8 mouse cellular contexts compared by ENCODE assay signal in genomic region chr10:75835761-75836531, GRCm38 (mm10). TPM values are rescaled to one million over a fixed set of nuclear protein-coding genes. Genes with fewer than 3 reads are reported as not detected.
DNase-seq lines count a peak whose midpoint lies in the region; ATAC-seq and TF ChIP-seq lines count a peak whose summit lies in the region.

No protein-coding gene starts in this region.

- peak overlapping the region; percentile 86 for H3K4me2 ChIP-seq in liver, embryonic 14.5 days (ENCODE audit: low read depth)

- peak overlapping the region; percentile 75 for H3K9ac ChIP-seq in liver, embryonic 14.5 days (replicated peaks)

- no peaks in the 10 kb centered on the region for H3K36me3 ChIP-seq in erythroblast, embryonic 14.5 days (ENCODE audit: control insufficient read depth)
- no peaks in the 10 kb centered on the region for H3K36me3 ChIP-seq in liver, embryonic 14.5 days (replicated peaks; ENCODE audit: control insufficient read depth, insufficient read depth, low read depth)

- H3K4me1 ChIP-seq in erythroblast, embryonic 14.5 days (ENCODE audit: control insufficient read depth): peaks cover 65% of the 10 kb centered on the region
- H3K4me1 ChIP-seq in brown adipose tissue, adult 24 weeks (ENCODE audit: control insufficient read depth, insufficient read depth, insufficient read length, low read length): peaks cover 9% of the 10 kb centered on the region; the same call in 1 of the 2 replicates
- peaks cover 35 to 41% of the 10 kb centered on the region in 2 experiments for H3K4me1 ChIP-seq in liver, embryonic 14.5 days (replicated peaks; ENCODE audit: control insufficient read depth in 2 of 2, insufficient read depth in 2 of 2, low read length in 1 of 2)

- H3K4me3 ChIP-seq in erythroblast, embryonic 14.5 days (replicated peaks): peak overlapping the region; percentile 84
- peak overlapping the region; percentile 22 for H3K4me3 ChIP-seq in brown adipose tissue, adult 24 weeks (ENCODE audit: insufficient read depth, low read depth, low read length)
- H3K4me3 ChIP-seq in liver, embryonic 14.5 days (ENCODE audit: insufficient read depth in 1 of 2, low read depth in 2 of 2, low read length in 2 of 2): peak overlapping the region in 1 of 2 experiments; percentile 71; a peak in 2 of 4 replicates

- peak overlapping the region; percentile 91 for H3K27ac ChIP-seq in brown adipose tissue, adult 24 weeks (replicated peaks; ENCODE audit: low read depth, low read length)
- H3K27ac ChIP-seq in liver, embryonic 14.5 days: peak overlapping the region; percentile 76

- intact Hi-C loops in left cerebral cortex, postnatal 10 days (cut with DNase I): no loop called here

- peaks cover 26% of the 10 kb centered on the region for H3K27me3 ChIP-seq in erythroblast, embryonic 14.5 days (ENCODE audit: control insufficient read depth)
- H3K27me3 ChIP-seq in liver, embryonic 14.5 days (ENCODE audit: control insufficient read depth, insufficient read depth, low read length): no peaks in the 10 kb centered on the region

- H3K9me3 ChIP-seq in erythroblast, embryonic 14.5 days (ENCODE audit: control insufficient read depth, low read length): no peaks in the 10 kb centered on the region
- H3K9me3 ChIP-seq in liver, embryonic 14.5 days (ENCODE audit: control insufficient read depth, low read length): no peaks in the 10 kb centered on the region

- ATAC-seq in erythroblast, adult 5-6 weeks (replicated peaks; ENCODE audit: low FRiP score, poor library complexity, severe bottlenecking): no peak
- ATAC-seq in liver, embryonic 14.5 days (ENCODE audit: insufficient read depth): no peak
- peak; percentile 20; the same call in 1 of the 2 replicates for ATAC-seq in neutrophil, adult 5-6 weeks (ENCODE audit: extremely low read depth, insufficient number of reproducible peaks, low FRiP score, poor library complexity, severe bottlenecking)

- TF ChIP-seq EP300 in liver, embryonic 14.5 days (IDR thresholded peaks at IDR 0.05; ENCODE audit: low read depth): no peak

- TF ChIP-seq CTCF in liver, embryonic 14.5 days (IDR thresholded peaks at IDR 0.05; ENCODE audit: low read depth): peak; percentile 18; the same call in 1 of the 2 replicates

- 17% methylated on average over 8 of the region's 10 CpGs for WGBS in liver, embryonic 14.5 days (ENCODE audit: insufficient replicate concordance)

- DNase-seq in induced T-regulatory cell, adult 2 months (ENCODE audit: low read depth): peak; percentile 89
- DNase-seq in liver, embryonic 14.5 days (ENCODE audit: low read depth in 3 of 3, low spot score in 3 of 3): no peak
- DNase-seq in left cerebral cortex, postnatal 10 days (ENCODE audit: extremely low spot score in 1 of 2, low spot score in 2 of 2): no peak
- DNase-seq in gastrocnemius, postnatal 25 days: no peak

RNA-seq across cellular contexts. Expression of gene Gstt2, which starts 1.3 kb away (rescaled TPM):
- 0.64 and 0.70 TPM in 2 replicates for polyA plus RNA-seq in erythroblast, embryonic 14.5 days (2012)
- 7.9 and 8.8 TPM in 2 replicates for total RNA-seq in erythroblast, adult 5-6 weeks (2015; ENCODE audit: low replicate concordance)
- total RNA-seq in erythroblast, adult 5-6 weeks (2017; ENCODE audit: low replicate concordance): 2.4 and 11.0 TPM in 2 replicates
- polyA plus RNA-seq in brown adipose tissue, adult 24 weeks (2012; ENCODE audit: insufficient read depth, insufficient read length, missing spikeins): 34.7 and 41.7 TPM in 2 replicates
- polyA plus RNA-seq in liver, embryonic 14.5 days (2012; rRNA removed): 33.8 and 36.4 TPM in 2 replicates
- polyA plus RNA-seq in liver, embryonic 14.5 days (2014; fragmentation: Nextera tagmentation; extraction: Ambion mirVana): 42.7 and 43.7 TPM in 2 replicates
- 9.1 and 16.6 TPM in 2 replicates for total RNA-seq in neutrophil, adult 5-6 weeks (2017)
- 1 to 10 TPM; 3.5 to 4.6 TPM for total RNA-seq in left cerebral cortex, postnatal 10 days (2021)
- 1 to 10 TPM; 3.5 to 6.1 TPM for total RNA-seq in gastrocnemius, postnatal 25 days (2021)

RNA-seq across cellular contexts. Expression of gene Gstt4, which starts 13.6 kb away (rescaled TPM):
- polyA plus RNA-seq in erythroblast, embryonic 14.5 days (2012): not detected in 2 replicates
- not detected in 2 replicates for total RNA-seq in erythroblast, adult 5-6 weeks (2015; ENCODE audit: low replicate concordance)
- total RNA-seq in erythroblast, adult 5-6 weeks (2017; ENCODE audit: low replicate concordance): 0.84 TPM in 1 of 2 replicates, not detected in the other
- polyA plus RNA-seq in brown adipose tissue, adult 24 weeks (2012; ENCODE audit: insufficient read depth, insufficient read length, missing spikeins): not detected in 2 replicates
- not detected in 2 replicates for polyA plus RNA-seq in liver, embryonic 14.5 days (2012; rRNA removed)
- 0.10 TPM in 1 of 2 replicates, not detected in the other for polyA plus RNA-seq in liver, embryonic 14.5 days (2014; fragmentation: Nextera tagmentation; extraction: Ambion mirVana)
- not detected in 2 replicates for total RNA-seq in neutrophil, adult 5-6 weeks (2017)
- not detected for total RNA-seq in left cerebral cortex, postnatal 10 days (2021)
- not detected for total RNA-seq in gastrocnemius, postnatal 25 days (2021)

RNA-seq across cellular contexts. Expression of gene Mif, which starts 24.1 kb away (rescaled TPM):
- polyA plus RNA-seq in erythroblast, embryonic 14.5 days (2012): 42.3 and 44.8 TPM in 2 replicates
- total RNA-seq in erythroblast, adult 5-6 weeks (2015; ENCODE audit: low replicate concordance): 47.2 and 79.7 TPM in 2 replicates
- 48.1 and 65.8 TPM in 2 replicates for total RNA-seq in erythroblast, adult 5-6 weeks (2017; ENCODE audit: low replicate concordance)
- 129 and 141 TPM in 2 replicates for polyA plus RNA-seq in brown adipose tissue, adult 24 weeks (2012; ENCODE audit: insufficient read depth, insufficient read length, missing spikeins)
- 846 and 879 TPM in 2 replicates for polyA plus RNA-seq in liver, embryonic 14.5 days (2012; rRNA removed)
- 746 and 755 TPM in 2 replicates for polyA plus RNA-seq in liver, embryonic 14.5 days (2014; fragmentation: Nextera tagmentation; extraction: Ambion mirVana)
- 54.1 and 62.7 TPM in 2 replicates for total RNA-seq in neutrophil, adult 5-6 weeks (2017)
- total RNA-seq in left cerebral cortex, postnatal 10 days (2021): 100 to 1,000 TPM; 771 to 828 TPM
- 100 to 1,000 TPM; 141 to 147 TPM for total RNA-seq in gastrocnemius, postnatal 25 days (2021)

RNA-seq across cellular contexts. Expression of gene Gstt1, which starts 37.6 kb away (rescaled TPM):
- 0.14 and 0.22 TPM in 2 replicates for polyA plus RNA-seq in erythroblast, embryonic 14.5 days (2012)
- total RNA-seq in erythroblast, adult 5-6 weeks (2015; ENCODE audit: low replicate concordance): 6.3 and 24.0 TPM in 2 replicates
- total RNA-seq in erythroblast, adult 5-6 weeks (2017; ENCODE audit: low replicate concordance): 4.1 and 6.8 TPM in 2 replicates
- 50.1 and 65.2 TPM in 2 replicates for polyA plus RNA-seq in brown adipose tissue, adult 24 weeks (2012; ENCODE audit: insufficient read depth, insufficient read length, missing spikeins)
- 71.5 and 90.6 TPM in 2 replicates for polyA plus RNA-seq in liver, embryonic 14.5 days (2012; rRNA removed)
- 68.8 and 75.7 TPM in 2 replicates for polyA plus RNA-seq in liver, embryonic 14.5 days (2014; fragmentation: Nextera tagmentation; extraction: Ambion mirVana)
- not detected in 2 replicates for total RNA-seq in neutrophil, adult 5-6 weeks (2017)
- 1 to 10 TPM; 3.8 TPM for total RNA-seq in left cerebral cortex, postnatal 10 days (2021)
- 1 to 10 TPM; 5.5 to 6.2 TPM for total RNA-seq in gastrocnemius, postnatal 25 days (2021)

RNA-seq across cellular contexts. Expression of gene Gstt3, which starts 54.7 kb away (rescaled TPM):
- 0.12 TPM in 1 of 2 replicates, not detected in the other for polyA plus RNA-seq in erythroblast, embryonic 14.5 days (2012)
- 0.42 TPM in 1 of 2 replicates, not detected in the other for total RNA-seq in erythroblast, adult 5-6 weeks (2015; ENCODE audit: low replicate concordance)
- total RNA-seq in erythroblast, adult 5-6 weeks (2017; ENCODE audit: low replicate concordance): 0.51 TPM in 1 of 2 replicates, not detected in the other
- 3.0 and 3.6 TPM in 2 replicates for polyA plus RNA-seq in brown adipose tissue, adult 24 weeks (2012; ENCODE audit: insufficient read depth, insufficient read length, missing spikeins)
- polyA plus RNA-seq in liver, embryonic 14.5 days (2012; rRNA removed): 5.3 and 5.5 TPM in 2 replicates
- polyA plus RNA-seq in liver, embryonic 14.5 days (2014; fragmentation: Nextera tagmentation; extraction: Ambion mirVana): 9.4 and 12.0 TPM in 2 replicates
- 0.37 TPM in 1 of 2 replicates, not detected in the other for total RNA-seq in neutrophil, adult 5-6 weeks (2017)
- under 1 TPM; 0.61 to 0.71 TPM for total RNA-seq in left cerebral cortex, postnatal 10 days (2021)
- 1 to 10 TPM; 4.0 to 4.7 TPM for total RNA-seq in gastrocnemius, postnatal 25 days (2021)

Comparison
In these comparisons a context has a peak if more than half of its experiments do, and no peak if none do; other contexts are left out.
1. RNA of gene Mif, which starts 24.1 kb away (total RNA-seq): 771 to 828 TPM in left cerebral cortex, postnatal 10 days; 141 to 147 TPM in gastrocnemius, postnatal 25 days, 47.2 to 79.7 TPM in erythroblast, adult 5-6 weeks and 54.1 to 62.7 TPM in neutrophil, adult 5-6 weeks; every median in the first group is over 4 times any median in the second.